Mouse (Mus musculus): ENCODE measurements around the gene Cox6b1. TPM values are rescaled to one million over a fixed set of nuclear protein-coding genes. Genes with fewer than 3 reads are reported as not detected.
A peak's percentile ranks its signal among the peaks of the same experiment; 100 is the strongest.

Gene Cox6b1
- polyA plus RNA-seq, 1 experiment from 2014 or later = 1,738 TPM

DNA sequence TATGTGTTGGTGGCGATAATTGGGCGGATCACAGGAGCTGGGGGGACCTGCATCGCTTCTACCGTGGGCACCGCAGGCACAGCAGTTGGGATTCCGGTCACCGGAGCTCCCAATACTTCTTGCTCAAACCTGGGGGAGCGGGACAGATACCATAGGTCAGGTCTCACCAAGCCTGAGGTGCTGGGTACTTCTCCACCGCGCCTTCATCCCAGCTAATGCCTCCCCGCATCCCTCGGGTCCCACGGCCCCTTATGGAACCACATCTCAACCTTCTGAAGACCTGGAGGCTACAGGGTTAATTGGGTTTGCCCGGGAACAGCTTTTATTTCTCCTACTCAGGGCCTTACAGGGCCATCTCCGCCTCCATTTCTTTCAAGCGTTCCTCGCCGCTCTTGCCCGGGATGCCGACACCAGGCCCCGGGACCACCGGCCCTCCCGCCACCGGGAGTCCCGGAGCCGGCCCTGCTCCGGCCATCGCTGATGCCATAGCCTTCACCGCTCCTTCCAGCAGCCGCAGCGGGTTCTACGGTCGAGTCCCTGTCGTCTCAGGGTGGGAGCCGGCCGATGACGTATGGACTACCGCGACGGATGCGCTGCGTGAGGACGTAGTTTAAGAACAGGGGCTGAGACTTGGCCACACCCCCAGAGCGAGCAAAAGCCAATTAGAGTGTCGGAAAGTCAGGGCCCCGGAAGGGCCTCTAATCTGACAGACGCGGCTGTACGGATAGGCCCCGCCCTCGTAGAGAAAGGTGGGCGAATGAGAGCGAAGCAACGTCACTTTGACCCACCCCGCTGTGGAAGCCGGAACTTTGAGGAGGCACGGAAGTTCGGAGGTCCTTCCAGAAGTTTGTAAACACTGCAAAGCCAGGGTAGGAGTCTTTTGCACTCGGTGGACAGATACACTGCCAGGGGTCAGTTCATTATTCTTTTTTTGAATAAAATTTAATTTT, 23.9 kb upstream of the Cox6b1 start, which contains the start of gene Rbm42:
Rbm42 (minus strand) TSS at position 727 of the 950 bp plus-strand sequence.
- peaks cover 41% of the 10 kb centered on the region for H3K36me3 ChIP-seq (ENCODE audit: control insufficient read depth, insufficient read depth)
- no peak for TF ChIP-seq CTCF (IDR thresholded peaks at IDR 0.05; ENCODE audit: low read depth)

DNA sequence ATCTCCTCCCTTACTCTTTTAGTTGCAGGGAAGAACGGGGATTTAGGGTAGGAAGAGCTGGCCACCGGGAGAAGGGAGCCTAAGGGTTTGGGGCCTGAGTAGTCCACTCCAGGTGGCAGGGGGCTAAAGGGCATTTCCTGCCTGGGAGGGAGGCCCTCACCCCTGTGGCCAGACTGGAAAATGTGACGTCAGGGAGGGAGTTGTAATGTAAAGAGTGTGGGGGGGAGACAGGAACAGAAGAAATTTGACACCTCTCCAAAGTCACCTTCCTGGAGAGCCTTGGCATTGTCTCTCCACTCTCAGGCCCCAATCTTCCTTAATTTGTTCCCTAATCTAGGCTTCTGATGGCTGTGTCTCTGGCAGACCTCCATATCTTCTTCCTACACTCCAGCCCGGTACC, 13.1 kb upstream of the Cox6b1 start:
- no peak for ATAC-seq
- Histone ChIP-seq H3K4me2 (replicated peaks; ENCODE audit: low read depth) (no peak overlapping the region), H3K27ac (ENCODE audit: low read depth, low read length) (no peak overlapping the region), H3K36me3 (ENCODE audit: control insufficient read depth, insufficient read depth) (peaks cover 40% of the 10 kb centered on the region), H3K4me1 (replicated peaks; ENCODE audit: control insufficient read depth, insufficient read depth, low read length) (no peaks in the 10 kb centered on the region), H3K4me3 (ENCODE audit: low read depth, low read length) (no peak overlapping the region), H3K27me3 (replicated peaks; ENCODE audit: control insufficient read depth, insufficient read depth, low read length) (peaks cover 27% of the 10 kb centered on the region), H3K9ac (ENCODE audit: low read depth, low read length) (no peak overlapping the region), H3K9me3 (ENCODE audit: control insufficient read depth) (no peaks in the 10 kb centered on the region)
- TF ChIP-seq CTCF (IDR thresholded peaks at IDR 0.05; ENCODE audit: low read depth) = no peak
- 24% methylated on average over 4 of the region's 4 CpGs for WGBS

More for the DNA sequence above, 23.9 kb upstream of the Cox6b1 start, which contains the start of gene Rbm42:
- no peaks in the 10 kb centered on the region for H3K9me3 ChIP-seq (ENCODE audit: control insufficient read depth)
- 1% methylated on average over 59 of the region's 59 CpGs for WGBS
- peak within 1 kb of the TSS; percentile 93 for H3K9ac ChIP-seq (ENCODE audit: low read depth, low read length)
- H3K27ac ChIP-seq (ENCODE audit: low read depth, low read length) = peak within 1 kb of the TSS; percentile 37; the same call in 1 of the 2 replicates
- H3K4me1 ChIP-seq (replicated peaks; ENCODE audit: control insufficient read depth, insufficient read depth, low read length) = no peaks in the 10 kb centered on the region
- H3K27me3 ChIP-seq (replicated peaks; ENCODE audit: control insufficient read depth, insufficient read depth, low read length) = no peaks in the 10 kb centered on the region
- peak within 1 kb of the TSS; percentile 93 for H3K4me2 ChIP-seq (replicated peaks; ENCODE audit: low read depth)
- peak within 1 kb of the TSS; percentile 83 for H3K4me3 ChIP-seq (ENCODE audit: low read depth, low read length)
- peak; percentile 99 for ATAC-seq

DNA sequence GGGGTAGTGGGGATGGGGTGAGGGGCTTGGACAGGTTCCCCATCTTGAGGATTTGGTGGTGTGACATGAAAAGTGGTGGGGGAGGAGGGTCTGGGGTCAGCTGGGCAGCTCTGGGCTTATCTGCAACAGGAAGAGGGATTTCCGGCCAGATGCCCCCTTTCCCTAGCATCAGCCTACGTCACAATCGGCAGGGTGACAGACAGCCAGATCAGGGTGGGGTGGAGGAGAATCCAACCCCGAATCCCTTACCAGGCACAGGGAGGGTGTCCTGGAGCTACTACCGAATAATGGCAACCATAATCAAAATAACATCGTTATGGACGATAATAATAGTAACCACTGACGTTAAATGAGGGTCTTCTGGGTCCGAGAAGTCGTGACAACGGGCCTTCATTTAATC, 10.4 kb upstream of the Cox6b1 start:
- Histone ChIP-seq H3K9ac (ENCODE audit: low read depth, low read length) (no peak overlapping the region), H3K27ac (ENCODE audit: low read depth, low read length) (no peak overlapping the region), H3K9me3 (ENCODE audit: control insufficient read depth) (no peaks in the 10 kb centered on the region), H3K27me3 (replicated peaks; ENCODE audit: control insufficient read depth, insufficient read depth, low read length) (peaks cover 47% of the 10 kb centered on the region), H3K4me2 (replicated peaks; ENCODE audit: low read depth) (no peak overlapping the region), H3K36me3 (ENCODE audit: control insufficient read depth, insufficient read depth) (peaks cover 15% of the 10 kb centered on the region), H3K4me1 (replicated peaks; ENCODE audit: control insufficient read depth, insufficient read depth, low read length) (no peaks in the 10 kb centered on the region), H3K4me3 (ENCODE audit: low read depth, low read length) (no peak overlapping the region)
- TF ChIP-seq CTCF (IDR thresholded peaks at IDR 0.05; ENCODE audit: low read depth) = no peak
- 25% methylated on average over 11 of the region's 11 CpGs for WGBS
- ATAC-seq = no peak

DNA sequence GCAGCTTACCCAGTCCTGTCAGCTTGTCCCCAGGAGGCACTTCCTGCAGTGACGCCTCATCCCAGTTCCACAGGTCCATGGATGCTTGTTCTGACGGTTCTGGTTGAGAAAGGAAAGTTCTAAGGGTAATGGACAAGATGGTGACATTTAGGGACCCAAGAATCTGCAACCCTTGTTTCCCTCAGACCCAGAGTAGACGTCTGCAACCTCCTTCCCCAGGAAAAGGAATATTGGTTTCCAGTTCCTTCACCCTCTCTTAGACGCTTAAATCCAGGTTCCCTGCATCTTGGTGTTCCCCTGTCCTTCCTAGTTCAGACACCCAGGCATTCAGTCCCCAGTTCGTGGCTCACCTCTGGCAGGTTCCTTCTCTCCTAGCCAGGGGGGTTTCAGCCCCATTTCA, 9.8 kb upstream of the Cox6b1 start, which contains the start of gene Etv2:
Etv2 (minus strand) TSS at position 101 of the 400 bp plus-strand sequence.
- Histone ChIP-seq H3K36me3 (ENCODE audit: control insufficient read depth, insufficient read depth) (peaks cover 9% of the 10 kb centered on the region; the same call in 1 of the 2 replicates), H3K4me3 (ENCODE audit: low read depth, low read length) (peak within 1 kb of the TSS; percentile 13), H3K9ac (ENCODE audit: low read depth, low read length) (no peak within 1 kb of the TSS), H3K9me3 (ENCODE audit: control insufficient read depth) (no peaks in the 10 kb centered on the region), H3K4me2 (replicated peaks; ENCODE audit: low read depth) (peak within 1 kb of the TSS; percentile 38), H3K4me1 (replicated peaks; ENCODE audit: control insufficient read depth, insufficient read depth, low read length) (no peaks in the 10 kb centered on the region), H3K27me3 (replicated peaks; ENCODE audit: control insufficient read depth, insufficient read depth, low read length) (peaks cover 50% of the 10 kb centered on the region), H3K27ac (ENCODE audit: low read depth, low read length) (no peak within 1 kb of the TSS)
- no peak for ATAC-seq
- TF ChIP-seq CTCF (IDR thresholded peaks at IDR 0.05; ENCODE audit: low read depth) = no peak
- WGBS = 6% methylated on average over 5 of the region's 5 CpGs

DNA sequence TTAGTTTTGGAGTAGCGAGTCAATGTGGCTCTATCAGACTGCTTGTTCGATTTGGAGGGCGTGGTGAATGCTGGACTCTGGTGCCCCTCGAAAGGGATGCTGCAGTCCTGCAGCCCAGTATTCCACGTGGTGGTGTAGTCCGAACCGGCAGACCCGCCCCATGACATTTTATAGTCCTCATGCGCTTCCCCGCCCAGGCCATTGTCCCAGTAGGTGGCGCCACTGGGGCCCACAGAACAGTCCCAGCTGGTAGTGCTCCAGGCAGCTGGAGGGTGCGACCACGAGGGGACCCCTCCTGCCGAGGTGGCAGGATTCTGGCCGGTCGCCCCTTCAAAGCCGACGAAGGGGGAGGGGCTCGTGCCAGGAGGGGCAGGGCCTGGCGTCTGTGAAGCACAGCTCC, 8.7 kb upstream of the Cox6b1 start:
- peak overlapping the region; percentile 13 for H3K4me3 ChIP-seq (ENCODE audit: low read depth, low read length)
- WGBS = under 1% methylated on average over 20 of the region's 20 CpGs
- peaks cover 54% of the 10 kb centered on the region for H3K27me3 ChIP-seq (replicated peaks; ENCODE audit: control insufficient read depth, insufficient read depth, low read length)

DNA sequence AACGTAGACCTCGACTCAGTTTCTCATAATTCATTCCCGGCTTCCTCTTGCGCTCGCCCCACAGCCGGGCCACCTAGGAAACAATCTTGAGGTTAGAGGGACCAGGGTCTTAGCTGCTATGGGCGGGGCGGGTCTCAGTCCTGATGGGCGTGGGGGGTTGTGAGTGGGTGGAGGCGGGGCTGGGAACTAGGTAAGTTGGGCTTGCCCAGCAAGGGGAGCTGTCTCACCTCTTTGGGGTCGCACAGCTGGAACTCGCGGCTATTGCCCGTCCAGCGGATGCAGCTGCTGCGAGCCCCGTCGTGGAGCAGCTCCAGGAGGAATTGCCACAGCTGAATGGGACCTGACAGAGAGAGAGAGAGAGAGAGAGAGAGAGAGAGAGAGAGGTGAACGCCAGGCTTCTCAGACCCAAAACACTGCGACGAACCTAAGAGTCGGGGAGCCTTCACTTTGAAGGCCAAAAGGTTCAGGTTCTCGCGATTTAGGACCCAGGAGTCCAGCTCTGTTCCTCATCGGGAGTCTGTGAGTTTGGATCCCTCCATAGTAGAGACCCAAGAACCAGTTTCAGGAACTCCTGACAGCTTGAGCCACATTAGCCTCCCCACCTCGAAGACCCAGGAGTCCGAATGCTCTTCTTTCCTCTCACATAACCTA, 7.9 kb upstream of the Cox6b1 start:
- ATAC-seq = no peak
- 5% methylated on average over 27 of the region's 27 CpGs for WGBS
- Histone ChIP-seq H3K4me1 (replicated peaks; ENCODE audit: control insufficient read depth, insufficient read depth, low read length) (no peaks in the 10 kb centered on the region), H3K9me3 (ENCODE audit: control insufficient read depth) (no peaks in the 10 kb centered on the region), H3K4me2 (replicated peaks; ENCODE audit: low read depth) (no peak overlapping the region), H3K36me3 (ENCODE audit: control insufficient read depth, insufficient read depth) (no peaks in the 10 kb centered on the region), H3K9ac (ENCODE audit: low read depth, low read length) (no peak overlapping the region), H3K27ac (ENCODE audit: low read depth, low read length) (no peak overlapping the region), H3K27me3 (replicated peaks; ENCODE audit: control insufficient read depth, insufficient read depth, low read length) (peaks cover 54% of the 10 kb centered on the region), H3K4me3 (ENCODE audit: low read depth, low read length) (0 out of 2 replicates have a peak overlapping the region, but pooled peaks have one; percentile 1)
- TF ChIP-seq CTCF (IDR thresholded peaks at IDR 0.05; ENCODE audit: low read depth) = no peak

More for the DNA sequence above, 8.7 kb upstream of the Cox6b1 start:
- Histone ChIP-seq H3K4me1 (replicated peaks; ENCODE audit: control insufficient read depth, insufficient read depth, low read length) (no peaks in the 10 kb centered on the region), H3K9ac (ENCODE audit: low read depth, low read length) (no peak overlapping the region), H3K9me3 (ENCODE audit: control insufficient read depth) (no peaks in the 10 kb centered on the region), H3K36me3 (ENCODE audit: control insufficient read depth, insufficient read depth) (no peaks in the 10 kb centered on the region), H3K4me2 (replicated peaks; ENCODE audit: low read depth) (peak overlapping the region; percentile 38), H3K27ac (ENCODE audit: low read depth, low read length) (no peak overlapping the region)
- TF ChIP-seq CTCF (IDR thresholded peaks at IDR 0.05; ENCODE audit: low read depth) = peak; percentile 83
- ATAC-seq = peak; percentile 66; the same call in 1 of the 2 replicates

All from intestine, postnatal 0 days (tissue).